8 mouse cellular contexts compared by ENCODE assay signal in genomic region chr13:95639336-95640116, GRCm38 (mm10). TPM values are rescaled to one million over a fixed set of nuclear protein-coding genes. Genes with fewer than 3 reads are reported as not detected.
DNase-seq lines count a peak whose midpoint lies in the region; ATAC-seq and TF ChIP-seq lines count a peak whose summit lies in the region.

No protein-coding gene starts in this region.

- H3K9me3 ChIP-seq in intestine, embryonic 14.5 days (ENCODE audit: control insufficient read depth, low read length) = no peaks in the 10 kb centered on the region
- H3K9me3 ChIP-seq in intestine, postnatal 0 days (ENCODE audit: control insufficient read depth) = no peaks in the 10 kb centered on the region
- H3K9me3 ChIP-seq in forebrain, embryonic 11.5 days (ENCODE audit: control insufficient read depth, low read length) = no peaks in the 10 kb centered on the region
- H3K9me3 ChIP-seq in midbrain, embryonic 15.5 days = no peaks in the 10 kb centered on the region

- H3K4me3 ChIP-seq in intestine, embryonic 14.5 days (ENCODE audit: low read depth, low read length) = no peak overlapping the region
- no peak overlapping the region for H3K4me3 ChIP-seq in intestine, postnatal 0 days (ENCODE audit: low read depth, low read length)
- no peak overlapping the region for H3K4me3 ChIP-seq in forebrain, embryonic 11.5 days (ENCODE audit: low read depth, low read length)
- no peak overlapping the region for H3K4me3 ChIP-seq in midbrain, embryonic 15.5 days

- H3K27ac ChIP-seq in intestine, embryonic 14.5 days (ENCODE audit: low read depth) = peak overlapping the region; percentile 67
- H3K27ac ChIP-seq in intestine, postnatal 0 days (ENCODE audit: low read depth, low read length) = no peak overlapping the region; the same call in 1 of the 2 replicates
- peak overlapping the region; percentile 19; the same call in 1 of the 2 replicates for H3K27ac ChIP-seq in forebrain, embryonic 11.5 days (ENCODE audit: low read depth, low read length)
- H3K27ac ChIP-seq in midbrain, embryonic 15.5 days = peak overlapping the region; percentile 5; the same call in 1 of the 2 replicates

- H3K9ac ChIP-seq in intestine, embryonic 14.5 days (ENCODE audit: low read length) = no peak overlapping the region
- H3K9ac ChIP-seq in intestine, postnatal 0 days (ENCODE audit: low read depth, low read length) = no peak overlapping the region
- no peak overlapping the region for H3K9ac ChIP-seq in forebrain, embryonic 11.5 days (ENCODE audit: low read length)
- no peak overlapping the region for H3K9ac ChIP-seq in midbrain, embryonic 15.5 days

- peaks cover 25% of the 10 kb centered on the region for H3K4me1 ChIP-seq in intestine, embryonic 14.5 days (replicated peaks; ENCODE audit: control insufficient read depth, insufficient read depth, low read length)
- H3K4me1 ChIP-seq in intestine, postnatal 0 days (replicated peaks; ENCODE audit: control insufficient read depth, insufficient read depth, low read length) = no peaks in the 10 kb centered on the region
- peaks cover 5% of the 10 kb centered on the region; the same call in 1 of the 2 replicates for H3K4me1 ChIP-seq in forebrain, embryonic 11.5 days (replicated peaks; ENCODE audit: control insufficient read depth, insufficient read depth, low read length)
- H3K4me1 ChIP-seq in midbrain, embryonic 15.5 days = peaks cover 11% of the 10 kb centered on the region

- H3K27me3 ChIP-seq in intestine, embryonic 14.5 days (replicated peaks; ENCODE audit: control insufficient read depth, insufficient read depth, low read length) = no peaks in the 10 kb centered on the region
- H3K27me3 ChIP-seq in intestine, postnatal 0 days (replicated peaks; ENCODE audit: control insufficient read depth, insufficient read depth, low read length) = no peaks in the 10 kb centered on the region
- no peaks in the 10 kb centered on the region for H3K27me3 ChIP-seq in forebrain, embryonic 11.5 days (ENCODE audit: control insufficient read depth, insufficient read depth, low read length)
- no peaks in the 10 kb centered on the region for H3K27me3 ChIP-seq in midbrain, embryonic 15.5 days (replicated peaks)

- no peak for TF ChIP-seq CTCF in intestine, postnatal 0 days (IDR thresholded peaks at IDR 0.05; ENCODE audit: low read depth)

- no peak overlapping the region for H3K4me2 ChIP-seq in intestine, embryonic 14.5 days (ENCODE audit: low read length)
- no peak overlapping the region for H3K4me2 ChIP-seq in intestine, postnatal 0 days (replicated peaks; ENCODE audit: low read depth)
- H3K4me2 ChIP-seq in forebrain, embryonic 11.5 days (ENCODE audit: low read depth, low read length, severe bottlenecking) = no peak overlapping the region
- no peak overlapping the region for H3K4me2 ChIP-seq in midbrain, embryonic 15.5 days

- 52% methylated on average over 15 of the region's 15 CpGs for WGBS in intestine, embryonic 14.5 days
- WGBS in intestine, postnatal 0 days = 67% methylated on average over 15 of the region's 15 CpGs
- 75% methylated on average over 15 of the region's 15 CpGs for WGBS in forebrain, embryonic 11.5 days
- WGBS in midbrain, embryonic 15.5 days = 78% methylated on average over 15 of the region's 15 CpGs

- no peak for DNase-seq in intestine, embryonic 14.5 days (ENCODE audit: low spot score)
- DNase-seq in forebrain, embryonic 11.5 days (ENCODE audit: low spot score) = peak; percentile 56
- DNase-seq in kidney, postnatal 10 days = peak; percentile 51
- DNase-seq in left cerebral cortex, postnatal 10 days (ENCODE audit: extremely low spot score in 1 of 2, low spot score in 2 of 2) = no peak
- no peak for DNase-seq in c-Kit-positive CD71-positive TER-119-positive erythroid progenitor cells, embryonic 14.5 days (ENCODE audit: low spot score)
- DNase-seq in ovary, postnatal 14 days (ENCODE audit: low spot score) = no peak

- 0 out of 2 replicates have a peak, but pooled peaks have one; percentile 52 for ATAC-seq in intestine, embryonic 14.5 days (replicated peaks; ENCODE audit: low FRiP score, low TSS enrichment, low read depth)
- ATAC-seq in intestine, postnatal 0 days = no peak
- ATAC-seq in forebrain, embryonic 11.5 days (replicated peaks; ENCODE audit: low FRiP score) = peak; percentile 69
- peak; percentile 85 for ATAC-seq in midbrain, embryonic 15.5 days (replicated peaks)

- intact Hi-C loops in left cerebral cortex, postnatal 10 days (cut with DNase I) = no loop called here

- H3K36me3 ChIP-seq in intestine, embryonic 14.5 days (ENCODE audit: control insufficient read depth, insufficient read depth, low read length) = peaks cover 3% of the 10 kb centered on the region; the same call in 1 of the 2 replicates
- peaks cover 15% of the 10 kb centered on the region for H3K36me3 ChIP-seq in intestine, postnatal 0 days (ENCODE audit: control insufficient read depth, insufficient read depth)
- H3K36me3 ChIP-seq in forebrain, embryonic 11.5 days (ENCODE audit: control insufficient read depth, insufficient read depth, low read length) = no peaks in the 10 kb centered on the region; the same call in 1 of the 2 replicates
- H3K36me3 ChIP-seq in midbrain, embryonic 15.5 days (replicated peaks) = no peaks in the 10 kb centered on the region

RNA-seq across cellular contexts. Expression of gene F2r, which starts 21.2 kb away (rescaled TPM):
- polyA plus RNA-seq in intestine, embryonic 14.5 days (2014; fragmentation: Nextera tagmentation; extraction: Ambion mirVana) = 58.5 and 69.5 TPM in 2 replicates
- polyA plus RNA-seq in intestine, postnatal 0 days (2015; fragmentation: Nextera tagmentation; extraction: Ambion mirVana) = 19.4 and 20.2 TPM in 2 replicates
- 121 and 122 TPM in 2 replicates for polyA plus RNA-seq in forebrain, embryonic 11.5 days (2014; fragmentation: Nextera tagmentation; extraction: Ambion mirVana)
- 59.5 and 60.9 TPM in 2 replicates for polyA plus RNA-seq in midbrain, embryonic 15.5 days (2015; fragmentation: Nextera tagmentation; extraction: Ambion mirVana)
- 10 to 100 TPM in 1 of 2 experiments, 1 to 10 TPM in 1; 9.8 to 10.7 TPM for total RNA-seq in left cerebral cortex, postnatal 10 days (2021)

RNA-seq across cellular contexts. Expression of gene F2rl2, which starts 57.1 kb away (rescaled TPM):
- polyA plus RNA-seq in intestine, embryonic 14.5 days (2014; fragmentation: Nextera tagmentation; extraction: Ambion mirVana) = 0.52 and 0.95 TPM in 2 replicates
- polyA plus RNA-seq in intestine, postnatal 0 days (2015; fragmentation: Nextera tagmentation; extraction: Ambion mirVana) = 0.17 and 0.43 TPM in 2 replicates
- polyA plus RNA-seq in forebrain, embryonic 11.5 days (2014; fragmentation: Nextera tagmentation; extraction: Ambion mirVana) = 2.3 and 3.1 TPM in 2 replicates
- 0.50 and 0.59 TPM in 2 replicates for polyA plus RNA-seq in midbrain, embryonic 15.5 days (2015; fragmentation: Nextera tagmentation; extraction: Ambion mirVana)
- total RNA-seq in left cerebral cortex, postnatal 10 days (2021) = under 1 TPM; 0.17 to 0.55 TPM

Comparison
In these comparisons a context has a peak if more than half of its experiments do, and no peak if none do; other contexts are left out.
1. DNase-seq: peak in forebrain, embryonic 11.5 days (single experiment) and kidney, postnatal 10 days (single experiment); none in intestine, embryonic 14.5 days (single experiment), left cerebral cortex, postnatal 10 days (0 of 2), c-Kit-positive CD71-positive TER-119-positive erythroid progenitor cells, embryonic 14.5 days (single experiment) and ovary, postnatal 14 days (single experiment).